Mouse (Mus musculus) inflammation-experienced regulatory T-cells, adult 6 months (primary cell): ENCODE measurements around the gene Oas1c. TPM values are rescaled to one million over a fixed set of nuclear protein-coding genes. Genes with fewer than 3 reads are reported as not detected.
A peak's percentile ranks its signal among the peaks of the same experiment; 100 is the strongest.

Source experiments
- ATAC-seq: one replicate; pipeline ENCODE4 v1.8.0; 2017
- polyA plus RNA-seq, 3 experiments: library from polyadenylated mRNA; unstranded; fragments of 100-300 nt; shearing (Covaris generic); gene quantifications; one replicate each; pipeline ENCODE4 v1.2.1; 2017

Oas1c gene
- polyA plus RNA-seq, 3 experiments from 2014 or later: 12.0 to 14.0 (median 13.6) TPM

- ATAC-seq: no peak
Observed at GRCm38 (mm10) chr5:120781646-120782045, 30.7 kb downstream of the Oas1c start.

GRCm38 (mm10) chr5:120779922-120780321 is 32.4 kb downstream of the Oas1c start:
- ATAC-seq: no peak

GRCm38 (mm10) chr5:120778941-120779340 is 33.4 kb downstream of the Oas1c start:
- ATAC-seq: no peak

- ATAC-seq: peak; percentile 26
Observed at GRCm38 (mm10) chr5:120777478-120777877, 34.8 kb downstream of the Oas1c start, which contains the start of gene Oas3. TSS of gene Oas3 (minus strand) at chr5:120777661.

- no peak for ATAC-seq
Observed at GRCm38 (mm10) chr5:120776801-120777200, 35.5 kb downstream of the Oas1c start.

GRCm38 (mm10) chr5:120775287-120775985 is 36.9 kb downstream of the Oas1c start:
- ATAC-seq: peak; percentile 86

GRCm38 (mm10) chr5:120769396-120769795 is 42.9 kb downstream of the Oas1c start:
- ATAC-seq: no peak

GRCm38 (mm10) chr5:120765010-120765409 is 47.3 kb downstream of the Oas1c start:
- ATAC-seq: no peak

- no peak for ATAC-seq
Observed at GRCm38 (mm10) chr5:120761901-120762300, 50.4 kb downstream of the Oas1c start.

- no peak for ATAC-seq
Observed at GRCm38 (mm10) chr5:120754215-120754614, 58.1 kb downstream of the Oas1c start.

- no peak for ATAC-seq
Observed at GRCm38 (mm10) chr5:120752786-120753185, 59.5 kb downstream of the Oas1c start.

GRCm38 (mm10) chr5:120751206-120751605 is 61.1 kb downstream of the Oas1c start:
- no peak for ATAC-seq

Other genes starting within 250 kb of the Oas1c start
- 10 to 100 TPM in 2 of 3 experiments, 1 to 10 TPM in 1; 6.4 to 15.8 (median 12.6) TPM for gene Tpcn1, start 223.8 kb downstream of the Oas1c start, polyA plus RNA-seq
- under 1 TPM in 1 of 3 experiments, not detected in 2; 0.91 TPM for gene Iqcd, start 223.5 kb downstream of the Oas1c start, polyA plus RNA-seq
- gene Rita1, start 199.9 kb downstream of the Oas1c start, polyA plus RNA-seq: 1 to 10 TPM; 2.1 to 3.5 (median 3.2) TPM
- gene Ddx54, start 199.8 kb downstream of the Oas1c start, polyA plus RNA-seq: 10 to 100 TPM; 13.0 to 21.1 (median 13.4) TPM
- not detected for gene Cfap73, start 178.3 kb downstream of the Oas1c start, polyA plus RNA-seq
- gene Rasal1, start 163.7 kb downstream of the Oas1c start, polyA plus RNA-seq: 1 to 10 TPM; 6.8 to 9.7 (median 6.8) TPM
- 10 to 100 TPM; 41.0 to 52.7 (median 49.6) TPM for gene Dtx1, start 100.6 kb downstream of the Oas1c start, polyA plus RNA-seq
- 1 to 10 TPM in 1 of 3 experiments, under 1 TPM in 2; 0.71 to 2.2 (median 0.95) TPM for gene Oas2, start 62.7 kb downstream of the Oas1c start, polyA plus RNA-seq
- gene Oas3, start 34.9 kb downstream of the Oas1c start, polyA plus RNA-seq: 10 to 100 TPM in 1 of 3 experiments, 1 to 10 TPM in 2; 9.6 to 35.3 (median 10.0) TPM
- gene Oas1e, start 17.0 kb downstream of the Oas1c start, polyA plus RNA-seq: not detected
- not detected for gene Oas1f, start 34.9 kb upstream of the Oas1c start, polyA plus RNA-seq
- not detected for gene Oas1h, start 48.9 kb upstream of the Oas1c start, polyA plus RNA-seq
- gene Oas1g, start 75.1 kb upstream of the Oas1c start, polyA plus RNA-seq: 1 to 10 TPM in 1 of 3 experiments, under 1 TPM in 1, not detected in 1; 0.68 to 2.0 TPM
- 10 to 100 TPM; 31.0 to 53.3 (median 33.8) TPM for gene Oas1a, start 95.0 kb upstream of the Oas1c start, polyA plus RNA-seq
- gene Oas1d, start 102.0 kb upstream of the Oas1c start, polyA plus RNA-seq: not detected
- not detected for gene Rph3a, start 197.6 kb upstream of the Oas1c start, polyA plus RNA-seq